ENCODE assay signal across 1 mouse cellular context in the genomic region with DNA sequence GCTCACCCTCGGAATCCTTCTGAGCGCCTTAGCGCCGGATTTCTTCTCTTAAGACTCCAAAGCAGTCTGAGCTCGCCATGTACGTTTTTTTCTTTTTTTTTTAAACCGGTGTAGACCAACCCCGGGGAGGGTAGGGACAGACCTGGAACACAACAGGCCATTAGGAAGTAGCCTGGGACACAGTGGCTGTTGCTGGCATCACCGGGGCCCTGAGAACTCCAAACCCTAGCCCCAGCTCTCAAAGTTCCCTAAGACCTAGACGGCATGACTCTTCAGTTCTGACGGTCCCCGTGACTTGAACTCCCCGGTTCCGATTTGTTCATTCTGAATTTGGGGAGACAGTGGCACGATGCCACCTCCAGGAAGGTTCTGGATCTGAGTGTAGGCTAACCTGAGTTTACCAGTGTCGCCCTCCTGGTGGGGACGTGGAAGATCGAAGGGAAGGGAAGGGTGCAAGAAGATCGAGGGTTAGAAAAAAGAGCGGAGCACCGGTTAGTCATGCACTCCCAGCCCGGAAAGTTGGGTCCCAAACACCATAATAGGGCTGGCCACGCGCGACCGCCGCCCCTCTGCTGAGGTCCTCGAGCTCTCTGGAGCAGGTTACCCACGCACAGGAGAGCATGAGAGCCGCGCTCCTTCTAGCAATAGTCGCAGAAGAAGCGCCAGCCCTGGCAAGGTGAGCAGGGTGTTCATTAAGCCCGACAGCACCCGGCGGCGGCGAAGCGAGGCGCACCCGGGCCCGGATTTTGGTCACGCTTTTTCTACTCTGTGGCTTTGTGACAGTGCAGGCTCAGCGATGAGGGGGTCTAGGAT.
TF ChIP-seq lines count a peak whose summit lies in the region.

A gene (minus strand): TSS at position 280 of the 813 bp plus-strand sequence.

TF ChIP-seq in MEL, 35 proteins besides CTCF, POLR2A, EP300 and RAD21 (continued from another document):
- no peak for TF ChIP-seq RCOR1 (IDR thresholded peaks at IDR 0.05; ENCODE audit: low read depth, low read length)
TF ChIP-seq in MEL: peak in this region for 12.
